Mouse (Mus musculus) liver, adult 2 months (tissue): ENCODE results near the gene Tgm1. TPM values are rescaled to one million over a fixed set of nuclear protein-coding genes. Genes with fewer than 3 reads are reported as not detected.
A peak's percentile ranks its signal among the peaks of the same experiment; 100 is the strongest.

ENCODE experiments used
- DNase-seq: peaks from one replicate; pipeline ENCODE4 v3.0.0-alpha.2; 2011; ENCODE audit warnings: low read depth, low spot score; ENCODE audit errors: extremely low read depth
- H3K27ac ChIP-seq: fragments of 200-500 bp; replicated peaks from 2 replicates; pipeline ENCODE4 v1.5.1; 2012; ENCODE audit warnings: low read depth, mild to moderate bottlenecking, control low read depth, inconsistent platforms, low read length; ENCODE audit not compliant: insufficient read depth
- H3K27me3 ChIP-seq: fragments of 200-500 bp; 2 replicates; pipeline ENCODE4 v1.6.1; 2012; ENCODE audit warnings: mild to moderate bottlenecking, moderate library complexity, low read length, inconsistent platforms; ENCODE audit not compliant: control insufficient read depth, insufficient read depth
- H3K36me3 ChIP-seq: fragments of 200-500 bp; 2 replicates; pipeline ENCODE4 v1.6.1; 2012; ENCODE audit warnings: low read length, inconsistent platforms; ENCODE audit not compliant: control insufficient read depth, insufficient read depth
- H3K4me1 ChIP-seq: fragments of 200-500 bp; 2 replicates; pipeline ENCODE4 v1.6.1; 2011; ENCODE audit warnings: low read length; ENCODE audit not compliant: control insufficient read depth, insufficient read depth
- H3K4me3 ChIP-seq: fragments of 200-500 bp; 2 replicates; pipeline ENCODE4 v1.5.1; 2011; ENCODE audit warnings: low read depth, mild to moderate bottlenecking, control low read depth, low read length, moderate library complexity; ENCODE audit not compliant: insufficient read depth
- H3K79me2 ChIP-seq: fragments of 200-500 bp; 2 replicates; pipeline ENCODE4 v1.6.1; 2012; ENCODE audit warnings: inconsistent platforms, mild to moderate bottlenecking, low read length, moderate library complexity; ENCODE audit not compliant: control insufficient read depth, insufficient read depth
- H3K9ac ChIP-seq: fragments of 200-500 bp; 2 replicates; pipeline ENCODE4 v1.6.1; 2012; ENCODE audit warnings: low read depth, mild to moderate bottlenecking, control low read depth, inconsistent platforms, low read length
- CTCF ChIP-seq: fragments of 200-500 bp; IDR thresholded peaks from 2 replicates; pipeline ENCODE4 v1.5.1; 2011; ENCODE audit warnings: low read depth, low read length, control low read depth
- POLR2A ChIP-seq: fragments of 200-500 bp; IDR thresholded peaks from 2 replicates; pipeline ENCODE4 v1.6.1; 2011; ENCODE audit warnings: low read length, control low read depth; ENCODE audit not compliant: insufficient read depth; ENCODE audit errors: extremely low read depth
- WGBS: fragments of 180-500 bp; shearing (Covaris S2); methylation state at CpG from one replicate; pipeline ENCODE4 v1.1.7; 2018; 5-methylcytosine and 5-hydroxymethylcytosine counted together
- polyA plus RNA-seq: library from polyadenylated mRNA; depleted of rRNA; stranded (reverse); fragments of >200 nt; gene quantifications from 2 replicates; pipeline ENCODE4 v1.2.3, GENCODE M21; 2012
- total RNA-seq: library from RNA; depleted of rRNA; stranded (reverse); fragments of >200 nt; gene quantifications from 2 replicates; pipeline ENCODE4 v1.2.3, GENCODE M21; 2014

The Tgm1 gene
- total and polyA plus RNA-seq, 2 experiments = 7.9 to 22.8 TPM

GRCm38 (mm10) chr14:55706051-55706600 lies 7.6 kb downstream of the Tgm1 start:
- H3K27me3 ChIP-seq = no peaks in the 10 kb centered on the region
- TF ChIP-seq CTCF (no peak), POLR2A (no peak)
- H3K4me3 ChIP-seq = no peak overlapping the region
- no peaks in the 10 kb centered on the region for H3K79me2 ChIP-seq
- DNase-seq = no peak
- H3K27ac ChIP-seq = no peak overlapping the region
- WGBS = 75% methylated on average over 8 of the region's 8 CpGs
- no peak overlapping the region for H3K9ac ChIP-seq
- H3K36me3 ChIP-seq = peaks cover 9% of the 10 kb centered on the region; the same call in 1 of the 2 replicates
- no peaks in the 10 kb centered on the region; the same call in 1 of the 2 replicates for H3K4me1 ChIP-seq

GRCm38 (mm10) chr14:55702761-55703160 lies 11.0 kb downstream of the Tgm1 start:
- no peaks in the 10 kb centered on the region for H3K4me1 ChIP-seq
- no peaks in the 10 kb centered on the region for H3K79me2 ChIP-seq
- H3K27ac ChIP-seq = no peak overlapping the region
- WGBS = 86% methylated on average over 6 of the region's 6 CpGs
- no peak overlapping the region for H3K9ac ChIP-seq
- H3K27me3 ChIP-seq = no peaks in the 10 kb centered on the region
- TF ChIP-seq CTCF (no peak), POLR2A (no peak)
- no peak for DNase-seq
- H3K36me3 ChIP-seq = peaks cover 6% of the 10 kb centered on the region; the same call in 1 of the 2 replicates
- no peak overlapping the region for H3K4me3 ChIP-seq

GRCm38 (mm10) chr14:55701131-55701530 lies 12.6 kb downstream of the Tgm1 start:
- DNase-seq = no peak
- WGBS = 87% methylated on average over 9 of the region's 9 CpGs
- no peak for TF ChIP-seq POLR2A
- no peak for TF ChIP-seq CTCF
- Histone ChIP-seq H3K27ac (no peak overlapping the region), H3K27me3 (no peaks in the 10 kb centered on the region), H3K36me3 (peaks cover 6% of the 10 kb centered on the region; the same call in 1 of the 2 replicates), H3K9ac (no peak overlapping the region), H3K79me2 (no peaks in the 10 kb centered on the region), H3K4me3 (no peak overlapping the region), H3K4me1 (no peaks in the 10 kb centered on the region)

GRCm38 (mm10) chr14:55697226-55697625 lies 16.5 kb downstream of the Tgm1 start:
- Histone ChIP-seq H3K27ac (peak overlapping the region; percentile 6; the same call in 1 of the 2 replicates), H3K79me2 (no peaks in the 10 kb centered on the region)

GRCm38 (mm10) chr14:55689433-55689832 lies 24.3 kb downstream of the Tgm1 start:
- no peaks in the 10 kb centered on the region for H3K79me2 ChIP-seq
- H3K27ac ChIP-seq = no peak overlapping the region
- 81% methylated on average over 10 of the region's 10 CpGs for WGBS
- TF ChIP-seq CTCF = no peak
- no peak for TF ChIP-seq POLR2A
- H3K4me3 ChIP-seq = no peak overlapping the region
- no peaks in the 10 kb centered on the region for H3K4me1 ChIP-seq
- no peak overlapping the region for H3K9ac ChIP-seq
- no peaks in the 10 kb centered on the region for H3K36me3 ChIP-seq
- H3K27me3 ChIP-seq = no peaks in the 10 kb centered on the region
- DNase-seq = no peak

More at GRCm38 (mm10) chr14:55697226-55697625, 16.5 kb downstream of the Tgm1 start:
- no peak overlapping the region for H3K9ac ChIP-seq
- DNase-seq = peak; percentile 36
- TF ChIP-seq POLR2A = no peak
- TF ChIP-seq CTCF = no peak
- no peak overlapping the region for H3K4me3 ChIP-seq
- H3K4me1 ChIP-seq = no peaks in the 10 kb centered on the region
- 84% methylated on average over 4 of the region's 4 CpGs for WGBS
- H3K36me3 ChIP-seq = no peaks in the 10 kb centered on the region
- H3K27me3 ChIP-seq = no peaks in the 10 kb centered on the region

GRCm38 (mm10) chr14:55682118-55682493 lies 31.6 kb downstream of the Tgm1 start:
- TF ChIP-seq POLR2A = no peak
- 13% methylated on average over 3 of the region's 3 CpGs for WGBS

More at GRCm38 (mm10) chr14:55682118-55682493, 31.6 kb downstream of the Tgm1 start:
- H3K9ac ChIP-seq = no peak overlapping the region
- H3K27ac ChIP-seq = no peak overlapping the region
- peaks cover 6% of the 10 kb centered on the region for H3K4me1 ChIP-seq
- peaks cover 23% of the 10 kb centered on the region for H3K36me3 ChIP-seq
- DNase-seq = no peak
- H3K27me3 ChIP-seq = no peaks in the 10 kb centered on the region
- H3K4me3 ChIP-seq = peak overlapping the region; percentile 77
- no peaks in the 10 kb centered on the region for H3K79me2 ChIP-seq
